Mouse (Mus musculus): ENCODE measurements around the gene Gas7.

- no peak for TF ChIP-seq CTCF (IDR thresholded peaks at IDR 0.05; ENCODE audit: low read depth)
- no peak for TF ChIP-seq EP300 (IDR thresholded peaks at IDR 0.05; ENCODE audit: low read depth)
Observed at GRCm38 (mm10) chr11:67509219-67509876, 54.1 kb downstream of the Gas7 start.
